8 mouse cellular contexts compared by ENCODE assay signal in genomic region chr3:27189320-27190261, GRCm38 (mm10). TPM values are rescaled to one million over a fixed set of nuclear protein-coding genes. Genes with fewer than 3 reads are reported as not detected.
DNase-seq lines count a peak whose midpoint lies in the region; ATAC-seq lines count a peak whose summit lies in the region.
"Had no signal": no experiment of that assay in that cellular context is flagged by ENCODE, and none has a peak within 500 bp of the region (broad histone marks: within the 10 kb centered on the region; RNA-seq: fewer than 3 reads in every experiment).

No protein-coding gene starts in this region.

- no peaks in the 10 kb centered on the region for H3K27me3 ChIP-seq in intestine, embryonic 14.5 days (replicated peaks; ENCODE audit: control insufficient read depth, insufficient read depth, low read length)
- no peaks in the 10 kb centered on the region for H3K27me3 ChIP-seq in midbrain, embryonic 16.5 days (ENCODE audit: control insufficient read depth, insufficient read depth, low read depth, low read length)
- H3K27me3 ChIP-seq: limb, embryonic 13.5 days had no signal

- DNase-seq in 416B (ENCODE audit: low read depth), result peak; percentile 37
- DNase-seq in NIH3T3 (ENCODE audit: low read depth), result peak; percentile 83
- DNase-seq in intestine, embryonic 14.5 days (ENCODE audit: low spot score), result peak; percentile 74
- peak; percentile 86 to 88 for DNase-seq in left cerebral cortex, adult 18-20 months (ENCODE audit: low spot score in 2 of 2)
- DNase-seq in spleen, adult 12 weeks (ENCODE audit: low spot score), result no peak

- H3K4me3 ChIP-seq in intestine, embryonic 14.5 days (ENCODE audit: low read depth, low read length), result no peak overlapping the region
- H3K4me3 ChIP-seq in midbrain, embryonic 16.5 days (ENCODE audit: low read depth, low read length), result no peak overlapping the region
- H3K4me3 ChIP-seq: limb, embryonic 13.5 days had no signal

- no peaks in the 10 kb centered on the region for H3K36me3 ChIP-seq in intestine, embryonic 14.5 days (ENCODE audit: control insufficient read depth, insufficient read depth, low read length)
- H3K36me3 ChIP-seq in midbrain, embryonic 16.5 days (ENCODE audit: control insufficient read depth, insufficient read depth, low read length), result no peaks in the 10 kb centered on the region
- H3K36me3 ChIP-seq: limb, embryonic 13.5 days had no signal

- no peak overlapping the region for H3K4me2 ChIP-seq in intestine, embryonic 14.5 days (ENCODE audit: low read length)
- H3K4me2 ChIP-seq in midbrain, embryonic 16.5 days (ENCODE audit: low read length), result no peak overlapping the region
- H3K4me2 ChIP-seq: limb, embryonic 13.5 days had no signal

- ATAC-seq in common myeloid progenitor, adult 5-6 weeks (replicated peaks; ENCODE audit: low read depth, poor library complexity, severe bottlenecking), result 0 out of 2 replicates have a peak, but pooled peaks have one; percentile 17
- 0 out of 2 replicates have a peak, but pooled peaks have one; percentile 13 for ATAC-seq in intestine, embryonic 14.5 days (replicated peaks; ENCODE audit: low FRiP score, low TSS enrichment, low read depth)
- peak; percentile 60; the same call in 1 of the 2 replicates for ATAC-seq in midbrain, embryonic 16.5 days

- WGBS in intestine, embryonic 14.5 days, result 64% methylated on average over 14 of the region's 14 CpGs
- 60% methylated on average over 14 of the region's 14 CpGs for WGBS in midbrain, embryonic 16.5 days

- H3K27ac ChIP-seq in intestine, embryonic 14.5 days (ENCODE audit: low read depth), result no peak overlapping the region
- H3K27ac ChIP-seq in midbrain, embryonic 16.5 days (ENCODE audit: low read length), result no peak overlapping the region
- H3K27ac ChIP-seq: limb, embryonic 13.5 days had no signal

- no peaks in the 10 kb centered on the region for H3K9me3 ChIP-seq in intestine, embryonic 14.5 days (ENCODE audit: control insufficient read depth, low read length)
- no peaks in the 10 kb centered on the region for H3K9me3 ChIP-seq in midbrain, embryonic 16.5 days (replicated peaks; ENCODE audit: control insufficient read depth, low read length, poor library complexity, severe bottlenecking)
- H3K9me3 ChIP-seq: limb, embryonic 13.5 days had no signal

- no peak overlapping the region for H3K9ac ChIP-seq in intestine, embryonic 14.5 days (ENCODE audit: low read length)
- no peak overlapping the region for H3K9ac ChIP-seq in midbrain, embryonic 16.5 days (ENCODE audit: low read depth, low read length)
- H3K9ac ChIP-seq: limb, embryonic 13.5 days had no signal

- peaks cover 12% of the 10 kb centered on the region for H3K4me1 ChIP-seq in intestine, embryonic 14.5 days (replicated peaks; ENCODE audit: control insufficient read depth, insufficient read depth, low read length)
- H3K4me1 ChIP-seq in midbrain, embryonic 16.5 days (ENCODE audit: control insufficient read depth, insufficient read depth, low read length), result peaks cover 5% of the 10 kb centered on the region
- H3K4me1 ChIP-seq: limb, embryonic 13.5 days had no signal

RNA-seq across cellular contexts. Expression of gene Nceh1, which starts 6.8 kb away (rescaled TPM):
- total RNA-seq in common myeloid progenitor, adult 5-6 weeks (2017), result 17.9 and 20.2 TPM in 2 replicates
- 6.5 and 7.6 TPM in 2 replicates for polyA plus RNA-seq in intestine, embryonic 14.5 days (2014; fragmentation: Nextera tagmentation; extraction: Ambion mirVana)
- 100 to 1,000 TPM; 114 to 130 TPM for total RNA-seq in left cerebral cortex, adult 18-20 months (2021)
- polyA plus RNA-seq in midbrain, embryonic 16.5 days (2015; fragmentation: Nextera tagmentation; extraction: Ambion mirVana), result 16.1 and 18.2 TPM in 2 replicates

RNA-seq across cellular contexts. Expression of gene Ect2, which starts 35.9 kb away (rescaled TPM):
- 46.3 and 65.1 TPM in 2 replicates for total RNA-seq in common myeloid progenitor, adult 5-6 weeks (2017)
- polyA plus RNA-seq in intestine, embryonic 14.5 days (2014; fragmentation: Nextera tagmentation; extraction: Ambion mirVana), result 55.9 and 66.2 TPM in 2 replicates
- 1 to 10 TPM in 1 of 2 experiments, under 1 TPM in 1; 0.30 to 1.1 TPM for total RNA-seq in left cerebral cortex, adult 18-20 months (2021)
- 5.8 and 9.4 TPM in 2 replicates for polyA plus RNA-seq in midbrain, embryonic 16.5 days (2015; fragmentation: Nextera tagmentation; extraction: Ambion mirVana)

Comparison
In these comparisons a context has a peak if more than half of its experiments do, and no peak if none do; other contexts are left out.
1. RNA of gene Ect2, which starts 35.9 kb away (total RNA-seq): 46.3 to 65.1 TPM in common myeloid progenitor, adult 5-6 weeks; 0.30 to 1.1 TPM in left cerebral cortex, adult 18-20 months; every median in the first group is over 10 times any median in the second.
2. Peak in every context shown above with its lines, with median percentiles within 50 percentile points of each other: ATAC-seq.